Mouse (Mus musculus): ENCODE measurements around the gene Syf2. TPM values are rescaled to one million over a fixed set of nuclear protein-coding genes. Genes with fewer than 3 reads are reported as not detected.

The Syf2 gene
- total and polyA plus RNA-seq, 3 experiments: 59.2 to 77.1 (median 76.1) TPM

GRCm38 (mm10) chr4:134923258-134924018 lies 7.3 kb upstream of the Syf2 start, which contains the start of gene Rsrp1:
Gene Rsrp1, plus strand, starts transcription at chr4:134923592.
- TF ChIP-seq TCF12 (IDR thresholded peaks at IDR 0.05; ENCODE audit: low read depth, low read length) (peak; percentile 93), UBTF (IDR thresholded peaks at IDR 0.05; ENCODE audit: low read depth, low read length) (0 out of 2 replicates have a peak, but pooled peaks have one; percentile 13), RCOR1 (conservative IDR thresholded peaks at IDR 0.05; ENCODE audit: low read depth, low read length) (peak; percentile 54; the same call in 1 of the 2 replicates), CHD2 (IDR thresholded peaks at IDR 0.05; ENCODE audit: low read length) (peak; percentile 89), USF1 (IDR thresholded peaks at IDR 0.05; ENCODE audit: low read depth, low read length) (no peak), MYC (IDR thresholded peaks at IDR 0.05; ENCODE audit: low read depth, low read length) (peak; percentile 38), SMC3 (IDR thresholded peaks at IDR 0.05; ENCODE audit: low read depth, low read length) (no peak), ELF1 (IDR thresholded peaks at IDR 0.05; ENCODE audit: low read depth, low read length) (peak; percentile 80), JUND (conservative IDR thresholded peaks at IDR 0.05; ENCODE audit: low read depth, low read length) (no peak), KAT2A (IDR thresholded peaks at IDR 0.05; ENCODE audit: insufficient replicate concordance, low read length) (peak; percentile 68; the same call in 1 of the 2 replicates), MAZ (IDR thresholded peaks at IDR 0.05; ENCODE audit: low read depth, low read length) (0 out of 2 replicates have a peak, but pooled peaks have one; percentile 63), EP300 (IDR thresholded peaks at IDR 0.05; ENCODE audit: low read length) (no peak), PAX5 (IDR thresholded peaks at IDR 0.05; ENCODE audit: low read length) (no peak), USF2 (conservative IDR thresholded peaks at IDR 0.05; ENCODE audit: low read depth, low read length) (no peak), GABPA (IDR thresholded peaks at IDR 0.05; ENCODE audit: insufficient replicate concordance, low read depth, low read length) (no peak), ZC3H11A (IDR thresholded peaks at IDR 0.05; ENCODE audit: low read depth, low read length) (no peak), MXI1 (IDR thresholded peaks at IDR 0.05; ENCODE audit: low read depth, low read length) (peak; percentile 42), TBP (conservative IDR thresholded peaks at IDR 0.05; ENCODE audit: low read depth, low read length) (peak; percentile 97), CTCF (conservative IDR thresholded peaks at IDR 0.05 in 1 of 2, IDR thresholded peaks at IDR 0.05 in 1 of 2; ENCODE audit: low read depth in 2 of 2, low read length in 2 of 2) (no peak), MAX (IDR thresholded peaks at IDR 0.05; ENCODE audit: low read length) (no peak), JUN (IDR thresholded peaks at IDR 0.05; ENCODE audit: insufficient read depth, low read depth, low read length) (no peak), BHLHE40 (IDR thresholded peaks at IDR 0.05; ENCODE audit: low read depth, low read length) (peak; percentile 37; the same call in 1 of the 2 replicates), ZMIZ1 (IDR thresholded peaks at IDR 0.05; ENCODE audit: low read depth, low read length) (peak; percentile 98), POLR2AphosphoS2 (IDR thresholded peaks at IDR 0.05; ENCODE audit: low read depth, low read length) (peak; percentile 97), POLR2A (IDR thresholded peaks at IDR 0.05; ENCODE audit: low read depth, low read length) (peak; percentile 100), RAD21 (IDR thresholded peaks at IDR 0.05; ENCODE audit: low read depth, low read length) (no peak), HCFC1 (IDR thresholded peaks at IDR 0.05; ENCODE audit: low read depth, low read length) (peak; percentile 75), E2F4 (IDR thresholded peaks at IDR 0.05; ENCODE audit: insufficient replicate concordance, low read depth, low read length) (peak; percentile 75; the same call in 1 of the 2 replicates), NRF1 (IDR thresholded peaks at IDR 0.05; ENCODE audit: low read depth, low read length) (peak; percentile 85), MAFK (IDR thresholded peaks at IDR 0.05; ENCODE audit: insufficient replicate concordance, low read length) (peak; percentile 50; the same call in 1 of the 2 replicates), ZNF384 (IDR thresholded peaks at IDR 0.05; ENCODE audit: low read depth, low read length) (no peak), ZKSCAN1 (IDR thresholded peaks at IDR 0.05; ENCODE audit: borderline replicate concordance, low read depth, low read length) (no peak), MEF2A (IDR thresholded peaks at IDR 0.05; ENCODE audit: borderline replicate concordance, low read depth, low read length) (no peak), ETS1 (conservative IDR thresholded peaks at IDR 0.05; ENCODE audit: low read depth, low read length) (no peak; the same call in 1 of the 2 replicates), NELFE (IDR thresholded peaks at IDR 0.05; ENCODE audit: low read depth, low read length) (peak; percentile 100), SIN3A (IDR thresholded peaks at IDR 0.05; ENCODE audit: low read length) (peak; percentile 84), IRF4 (IDR thresholded peaks at IDR 0.05; ENCODE audit: low read depth, low read length) (0 out of 2 replicates have a peak, but pooled peaks have one; percentile 9), CHD1 (IDR thresholded peaks at IDR 0.05; ENCODE audit: low read depth, low read length) (0 out of 2 replicates have a peak, but pooled peaks have one; percentile 1)
- Histone ChIP-seq H3K27me3 (replicated peaks) (no peaks in the 10 kb centered on the region), H3K27ac (ENCODE audit: insufficient read depth, low read depth) (peak within 1 kb of the TSS; percentile 61), H3K9ac (ENCODE audit: insufficient read depth, low read depth) (peak within 1 kb of the TSS; percentile 95), H3K9me3 (replicated peaks; ENCODE audit: low read length) (no peaks in the 10 kb centered on the region), H3K4me2 (ENCODE audit: insufficient read depth, low read depth, poor library complexity, severe bottlenecking) (peak within 1 kb of the TSS; percentile 80), H3K79me2 (replicated peaks; ENCODE audit: control insufficient read depth, extremely low read depth, insufficient read depth, poor library complexity, severe bottlenecking) (peaks cover 29% of the 10 kb centered on the region), H3K4me3 (replicated peaks in 1 of 3; ENCODE audit: low read depth in 2 of 3, low read length in 2 of 3, poor library complexity in 1 of 3) (peak within 1 kb of the TSS; percentile 80 to 100 (median 96)), H3K4me1 (ENCODE audit: control insufficient read depth in 1 of 2, insufficient read depth in 2 of 2) (peaks cover 5 to 57% of the 10 kb centered on the region in 2 experiments; a peak in 3 of 4 replicates), H3K36me3 (replicated peaks in 1 of 2; ENCODE audit: control insufficient read depth in 1 of 2, insufficient read depth in 1 of 2, low read length in 1 of 2) (peaks cover 34 to 46% of the 10 kb centered on the region in 2 experiments)
- dilution Hi-C loops (cut with MboI; ENCODE audit: extremely low pct_ligation_motif_present, extremely low pct_unique_long_range_greater_than_20kb, low sequenced_read_pairs) (no loop called here), in situ Hi-C loops (cut with MboI; ENCODE audit: low pct_ligation_motif_present, low pct_unique_long_range_greater_than_20kb, low sequenced_read_pairs) (no loop called here)
- DNase-seq (ENCODE audit: extremely low read depth): peak; percentile 97
